Mouse (Mus musculus) lung, embryonic 15.5 days (tissue): ENCODE results near the gene Gstm7. TPM values are rescaled to one million over a fixed set of nuclear protein-coding genes. Genes with fewer than 3 reads are reported as not detected.

Experiments
- polyA plus RNA-seq: library from polyadenylated mRNA; unstranded; fragments of >200 nt; fragmentation: Nextera tagmentation; extraction: Ambion mirVana; gene quantifications from 2 replicates; pipeline ENCODE4 v1.2.1, GENCODE M21; 2015

Gene Gstm7
- polyA plus RNA-seq, 1 experiment from 2014 or later: 12.2 TPM

Other genes with a start within 250 kb of the Gstm7 start
- 83.3 and 88.4 TPM in 2 replicates for gene Ahcyl1, start 235.3 kb downstream of the Gstm7 start, polyA plus RNA-seq
- 9.0 and 10.3 TPM in 2 replicates for gene Csf1, start 171.3 kb downstream of the Gstm7 start, polyA plus RNA-seq
- gene Eps8l3, start 54.6 kb downstream of the Gstm7 start, polyA plus RNA-seq: not detected in 2 replicates
- gene Gstm5, start 36.0 kb downstream of the Gstm7 start, polyA plus RNA-seq: 116 and 127 TPM in 2 replicates
- gene Gstm6, start 11.9 kb upstream of the Gstm7 start, polyA plus RNA-seq: 3.2 and 4.9 TPM in 2 replicates
- 0.13 and 0.22 TPM in 2 replicates for gene Gstm3, start 37.5 kb upstream of the Gstm7 start, polyA plus RNA-seq
- 138 and 145 TPM in 2 replicates for gene Gstm2, start 54.6 kb upstream of the Gstm7 start, polyA plus RNA-seq
- gene Gstm1, start 86.2 kb upstream of the Gstm7 start, polyA plus RNA-seq: 62.7 and 66.4 TPM in 2 replicates
- gene Gstm4, start 113.1 kb upstream of the Gstm7 start, polyA plus RNA-seq: 16.7 TPM in 2 replicates
- 38.1 and 38.4 TPM in 2 replicates for gene Ampd2, start 154.8 kb upstream of the Gstm7 start, polyA plus RNA-seq
- 0.48 and 0.96 TPM in 2 replicates for gene Gnat2, start 161.0 kb upstream of the Gstm7 start, polyA plus RNA-seq
- gene Gnai3, start 214.3 kb upstream of the Gstm7 start, polyA plus RNA-seq: 162 and 165 TPM in 2 replicates
- 0.07 TPM in 1 of 2 replicates, not detected in the other for gene Gpr61, start 223.1 kb upstream of the Gstm7 start, polyA plus RNA-seq